Mouse (Mus musculus): Measurements from ENCODE around the gene Gm49383. TPM values are rescaled to one million over a fixed set of nuclear protein-coding genes. Genes with fewer than 3 reads are reported as not detected.
A peak's percentile ranks its signal among the peaks of the same experiment; 100 is the strongest.

Gene Gm49383
- polyA plus RNA-seq (2015; fragmentation: Nextera tagmentation; extraction: Ambion mirVana): 13.6 and 15.3 TPM in 2 replicates

- under 1% methylated on average over 75 of the region's 75 CpGs for WGBS
- H3K9me3 ChIP-seq (ENCODE audit: control insufficient read depth, low read length): no peaks in the 10 kb centered on the region
- H3K4me2 ChIP-seq (ENCODE audit: low read length): peak within 1 kb of the TSS; percentile 92
- peaks cover 22% of the 10 kb centered on the region for H3K4me1 ChIP-seq (ENCODE audit: control insufficient read depth, insufficient read depth, low read depth, low read length)
- peak within 1 kb of the TSS; percentile 90 for H3K9ac ChIP-seq (ENCODE audit: low read depth, low read length)
- H3K36me3 ChIP-seq (ENCODE audit: control insufficient read depth, insufficient read depth, low read length): 0 out of 2 replicates have a peak, but pooled peaks cover 4% of the 10 kb centered on the region
- H3K27me3 ChIP-seq (replicated peaks; ENCODE audit: control insufficient read depth, insufficient read depth, low read length): no peaks in the 10 kb centered on the region
- peak within 1 kb of the TSS; percentile 93 for H3K27ac ChIP-seq (ENCODE audit: low read depth, low read length)
- peak; percentile 85 for ATAC-seq
- H3K4me3 ChIP-seq (ENCODE audit: low read length): peak within 1 kb of the TSS; percentile 99
These were observed at the start of gene Gm49383 for GRCm38 (mm10) chr12:69196444-69197377. Gene Gm49383, minus strand, starts transcription at chr12:69197104.

DNA sequence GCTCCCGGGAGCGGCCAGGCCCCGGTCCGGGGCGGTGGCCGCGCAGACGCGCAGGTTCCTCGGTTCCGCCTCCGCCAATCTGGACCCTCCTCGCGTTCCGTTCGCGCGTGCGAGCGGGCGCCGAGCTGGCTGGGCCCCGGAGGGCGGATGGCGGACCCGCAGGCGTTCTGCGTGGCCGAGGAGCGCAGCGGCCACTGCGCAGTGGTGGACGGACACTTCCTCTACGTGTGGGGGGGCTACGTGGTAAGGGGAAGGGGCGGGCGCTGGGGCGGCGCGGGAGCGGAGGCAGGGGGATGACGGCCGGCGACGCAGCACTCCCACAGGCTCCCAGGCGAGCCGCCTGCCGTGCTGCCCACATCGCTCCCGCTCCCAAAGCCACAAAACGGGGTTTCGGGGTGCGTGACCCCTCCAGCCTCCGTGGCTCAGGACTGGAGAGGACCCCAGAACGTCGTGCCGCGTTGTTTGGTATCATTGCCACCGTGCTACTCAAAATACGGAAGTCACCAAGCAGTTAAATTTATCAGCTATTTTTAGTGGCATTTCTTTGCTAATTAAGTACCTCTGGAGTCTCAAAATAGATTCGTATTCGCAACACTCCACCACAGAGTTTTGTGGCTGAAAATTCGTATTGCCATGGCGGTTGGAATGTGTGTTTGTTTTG is 45.0 kb upstream of the Gm49383 start:
- Histone ChIP-seq H3K4me2 (ENCODE audit: low read length) (peak overlapping the region; percentile 68), H3K4me1 (ENCODE audit: control insufficient read depth, insufficient read depth, low read depth, low read length) (no peaks in the 10 kb centered on the region), H3K4me3 (ENCODE audit: low read length) (peak overlapping the region; percentile 72), H3K36me3 (ENCODE audit: control insufficient read depth, insufficient read depth, low read length) (no peaks in the 10 kb centered on the region), H3K27ac (ENCODE audit: low read depth, low read length) (peak overlapping the region; percentile 89), H3K9me3 (ENCODE audit: control insufficient read depth, low read length) (no peaks in the 10 kb centered on the region), H3K27me3 (replicated peaks; ENCODE audit: control insufficient read depth, insufficient read depth, low read length) (no peaks in the 10 kb centered on the region), H3K9ac (ENCODE audit: low read depth, low read length) (peak overlapping the region; percentile 88)
- ATAC-seq: peak; percentile 97
- under 1% methylated on average over 47 of the region's 64 CpGs for WGBS

- no peak for ATAC-seq
- H3K4me3 ChIP-seq (ENCODE audit: low read length): peak overlapping the region; percentile 72
- 0% methylated on average over 3 of the region's 3 CpGs for WGBS
- no peaks in the 10 kb centered on the region for H3K9me3 ChIP-seq (ENCODE audit: control insufficient read depth, low read length)
- H3K4me1 ChIP-seq (ENCODE audit: control insufficient read depth, insufficient read depth, low read depth, low read length): no peaks in the 10 kb centered on the region
- peak overlapping the region; percentile 89 for H3K27ac ChIP-seq (ENCODE audit: low read depth, low read length)
- H3K36me3 ChIP-seq (ENCODE audit: control insufficient read depth, insufficient read depth, low read length): no peaks in the 10 kb centered on the region
- H3K9ac ChIP-seq (ENCODE audit: low read depth, low read length): peak overlapping the region; percentile 88
- H3K4me2 ChIP-seq (ENCODE audit: low read length): peak overlapping the region; percentile 68
- no peaks in the 10 kb centered on the region for H3K27me3 ChIP-seq (replicated peaks; ENCODE audit: control insufficient read depth, insufficient read depth, low read length)
These were observed 44.5 kb upstream of the Gm49383 start for GRCm38 (mm10) chr12:69241405-69241770.

DNA sequence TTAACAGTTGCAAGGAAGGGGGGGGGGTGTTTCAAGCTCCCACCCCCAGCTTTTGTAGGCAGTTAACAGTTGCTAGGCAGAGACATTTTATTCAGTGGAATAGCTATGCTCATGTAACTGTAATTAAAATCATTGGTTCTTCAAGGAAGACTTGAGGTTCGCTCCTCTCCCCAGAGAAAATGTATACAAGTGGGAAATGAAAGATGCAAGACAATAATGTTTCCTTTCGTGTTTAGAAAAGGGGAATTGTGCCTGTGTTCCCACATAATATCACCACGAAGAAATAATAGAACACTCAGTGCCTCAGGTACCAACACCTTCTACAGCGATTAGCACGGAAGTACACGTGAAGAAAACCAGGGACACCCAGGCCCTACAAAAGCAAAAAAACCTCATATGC is 44.0 kb upstream of the Gm49383 start, which contains the start of gene Klhdc1:
Gene Klhdc1, plus strand, starts transcription at position 301 of the 400 bp plus-strand sequence.
- Histone ChIP-seq H3K9ac (ENCODE audit: low read depth, low read length) (peak within 1 kb of the TSS; percentile 88), H3K4me1 (ENCODE audit: control insufficient read depth, insufficient read depth, low read depth, low read length) (no peaks in the 10 kb centered on the region), H3K4me2 (ENCODE audit: low read length) (peak within 1 kb of the TSS; percentile 68), H3K4me3 (ENCODE audit: low read length) (peak within 1 kb of the TSS; percentile 72), H3K9me3 (ENCODE audit: control insufficient read depth, low read length) (no peaks in the 10 kb centered on the region), H3K36me3 (ENCODE audit: control insufficient read depth, insufficient read depth, low read length) (no peaks in the 10 kb centered on the region), H3K27ac (ENCODE audit: low read depth, low read length) (peak within 1 kb of the TSS; percentile 89), H3K27me3 (replicated peaks; ENCODE audit: control insufficient read depth, insufficient read depth, low read length) (no peaks in the 10 kb centered on the region)
- WGBS: 63% methylated on average over 6 of the region's 6 CpGs
- ATAC-seq: no peak

- no peak overlapping the region for H3K9ac ChIP-seq (ENCODE audit: low read depth, low read length)
- H3K27me3 ChIP-seq (replicated peaks; ENCODE audit: control insufficient read depth, insufficient read depth, low read length): no peaks in the 10 kb centered on the region
- no peaks in the 10 kb centered on the region for H3K4me1 ChIP-seq (ENCODE audit: control insufficient read depth, insufficient read depth, low read depth, low read length)
- ATAC-seq: no peak
- H3K9me3 ChIP-seq (ENCODE audit: control insufficient read depth, low read length): no peaks in the 10 kb centered on the region
- no peak overlapping the region for H3K4me3 ChIP-seq (ENCODE audit: low read length)
- no peak overlapping the region for H3K27ac ChIP-seq (ENCODE audit: low read depth, low read length)
- no peak overlapping the region for H3K4me2 ChIP-seq (ENCODE audit: low read length)
- H3K36me3 ChIP-seq (ENCODE audit: control insufficient read depth, insufficient read depth, low read length): no peaks in the 10 kb centered on the region
- WGBS: 35% methylated on average over 3 of the region's 3 CpGs
These were observed 41.4 kb upstream of the Gm49383 start for GRCm38 (mm10) chr12:69238284-69238683.

DNA sequence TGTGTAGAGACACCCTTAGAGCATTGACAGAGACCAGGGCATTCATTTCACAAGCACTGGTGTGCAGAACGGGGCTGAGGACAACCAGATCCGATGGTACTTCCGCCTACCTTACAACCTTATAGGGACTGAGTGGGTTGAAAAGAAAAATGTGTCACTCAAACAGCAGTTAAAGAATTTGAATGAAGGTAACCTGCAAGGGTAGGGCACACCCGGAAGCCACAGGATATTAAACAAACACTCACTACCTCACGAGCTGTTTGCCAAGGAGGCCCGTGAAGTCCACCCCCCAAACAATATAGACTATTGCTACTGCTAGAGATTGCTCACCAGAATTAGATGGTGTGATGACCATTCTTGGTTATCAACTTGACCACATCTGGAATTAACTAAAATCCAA is 38.9 kb upstream of the Gm49383 start:
- H3K9me3 ChIP-seq (ENCODE audit: control insufficient read depth, low read length): no peaks in the 10 kb centered on the region
- H3K36me3 ChIP-seq (ENCODE audit: control insufficient read depth, insufficient read depth, low read length): no peaks in the 10 kb centered on the region
- no peak for ATAC-seq
- H3K27ac ChIP-seq (ENCODE audit: low read depth, low read length): no peak overlapping the region
- no peak overlapping the region for H3K4me3 ChIP-seq (ENCODE audit: low read length)
- H3K9ac ChIP-seq (ENCODE audit: low read depth, low read length): no peak overlapping the region
- no peaks in the 10 kb centered on the region for H3K27me3 ChIP-seq (replicated peaks; ENCODE audit: control insufficient read depth, insufficient read depth, low read length)
- H3K4me1 ChIP-seq (ENCODE audit: control insufficient read depth, insufficient read depth, low read depth, low read length): no peaks in the 10 kb centered on the region
- H3K4me2 ChIP-seq (ENCODE audit: low read length): no peak overlapping the region
- 95% methylated on average over 6 of the region's 6 CpGs for WGBS

DNA sequence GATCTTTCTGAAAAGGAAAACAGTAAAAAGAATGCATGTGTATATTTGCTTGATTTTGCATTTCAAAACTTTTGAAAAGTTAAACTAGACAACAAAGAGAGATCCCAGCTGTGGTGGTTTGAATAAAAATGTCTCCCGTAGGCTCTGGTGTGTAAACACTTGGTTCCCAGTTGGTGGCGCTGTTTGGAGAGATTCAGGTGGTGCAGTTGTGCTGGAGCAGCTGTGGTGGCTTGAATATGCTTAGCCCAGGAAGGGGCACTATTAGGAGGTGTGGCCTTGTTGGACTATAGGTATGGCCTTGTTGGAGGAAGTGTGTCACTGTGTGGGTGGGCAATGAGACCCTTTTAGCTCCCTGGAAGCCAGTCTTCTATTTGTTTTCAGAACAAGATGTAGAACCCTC is 32.3 kb upstream of the Gm49383 start:
- no peak overlapping the region for H3K27ac ChIP-seq (ENCODE audit: low read depth, low read length)
- H3K4me3 ChIP-seq (ENCODE audit: low read length): no peak overlapping the region
- H3K27me3 ChIP-seq (replicated peaks; ENCODE audit: control insufficient read depth, insufficient read depth, low read length): no peaks in the 10 kb centered on the region
- no peak for ATAC-seq
- peaks cover 2% of the 10 kb centered on the region; the same call in 1 of the 2 replicates for H3K4me1 ChIP-seq (ENCODE audit: control insufficient read depth, insufficient read depth, low read depth, low read length)
- no peak overlapping the region for H3K4me2 ChIP-seq (ENCODE audit: low read length)
- H3K36me3 ChIP-seq (ENCODE audit: control insufficient read depth, insufficient read depth, low read length): no peaks in the 10 kb centered on the region
- no peaks in the 10 kb centered on the region for H3K9me3 ChIP-seq (ENCODE audit: control insufficient read depth, low read length)
- H3K9ac ChIP-seq (ENCODE audit: low read depth, low read length): no peak overlapping the region
- WGBS: 71% methylated on average over 2 of the region's 2 CpGs

DNA sequence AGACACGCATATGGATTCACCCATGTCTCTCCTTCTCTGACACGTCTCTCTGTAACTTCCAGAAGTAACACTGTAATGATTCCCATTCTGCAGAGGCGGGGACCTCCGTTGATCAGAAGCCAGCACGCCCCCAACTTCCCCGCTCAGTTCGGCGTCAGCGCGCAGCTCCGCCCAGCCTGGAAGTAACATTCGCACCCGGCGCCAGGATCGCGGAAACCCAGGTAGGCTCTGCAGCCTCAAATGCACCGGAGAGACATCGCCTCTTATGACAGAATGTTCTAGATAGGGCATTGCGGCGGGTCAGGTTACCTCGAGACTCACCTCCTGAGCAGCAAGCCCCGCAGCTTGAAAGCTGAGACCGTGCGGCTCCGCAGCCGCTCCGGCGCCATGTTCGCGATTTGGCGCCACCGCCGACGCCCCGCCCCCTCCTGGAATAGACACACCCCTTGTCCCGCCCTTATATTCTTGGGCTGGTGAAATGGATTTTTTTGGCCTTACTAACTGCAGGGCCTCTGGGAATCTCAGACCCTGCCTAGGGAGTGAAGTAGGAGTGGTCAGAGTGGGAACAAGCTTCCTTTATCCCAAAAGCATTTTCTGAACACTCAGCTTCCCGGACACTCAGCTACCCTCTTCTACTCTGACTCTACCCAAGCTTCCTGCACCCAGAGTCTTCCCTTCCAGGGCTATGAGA is 31.0 kb upstream of the Gm49383 start, which contains the start of gene Pole2:
Gene Pole2, minus strand, starts transcription at position 420 of the 691 bp plus-strand sequence.
- Histone ChIP-seq H3K27ac (ENCODE audit: low read depth, low read length) (peak within 1 kb of the TSS; percentile 75), H3K9me3 (ENCODE audit: control insufficient read depth, low read length) (no peaks in the 10 kb centered on the region), H3K4me3 (ENCODE audit: low read length) (peak within 1 kb of the TSS; percentile 79), H3K36me3 (ENCODE audit: control insufficient read depth, insufficient read depth, low read length) (no peaks in the 10 kb centered on the region), H3K4me1 (ENCODE audit: control insufficient read depth, insufficient read depth, low read depth, low read length) (peaks cover 2% of the 10 kb centered on the region; the same call in 1 of the 2 replicates), H3K9ac (ENCODE audit: low read depth, low read length) (peak within 1 kb of the TSS; percentile 64), H3K27me3 (replicated peaks; ENCODE audit: control insufficient read depth, insufficient read depth, low read length) (no peaks in the 10 kb centered on the region), H3K4me2 (ENCODE audit: low read length) (peak within 1 kb of the TSS; percentile 74)
- peak; percentile 97 for ATAC-seq
- whole genome bisulfite sequencing: under 1% methylated on average over 37 of the region's 37 CpGs

Data from hindbrain, embryonic 16.5 days (tissue).